Mouse (Mus musculus) neural tube, embryonic 14.5 days (tissue): ENCODE measurements around the gene Fads3. TPM values are rescaled to one million over a fixed set of nuclear protein-coding genes. Genes with fewer than 3 reads are reported as not detected.

Source experiments
- ATAC-seq: fragments of 200-750 bp; cut with Nextera tagmentation; 2 replicates; pipeline ENCODE4 v1.8.0; 2017; ENCODE audit warnings: low read depth, mild to moderate bottlenecking, moderate TSS enrichment, moderate library complexity
- H3K27ac ChIP-seq: fragments of 300-500 bp; sonication (generic); 2 replicates; pipeline ENCODE4 v1.5.1; 2014; ENCODE audit warnings: low read depth, mild to moderate bottlenecking, control low read depth, low read length, moderate library complexity, mixed read lengths
- H3K27me3 ChIP-seq: fragments of 300-500 bp; sonication (generic); 2 replicates; pipeline ENCODE4 v1.6.1; 2014; ENCODE audit warnings: low read length; ENCODE audit not compliant: control insufficient read depth, insufficient read depth
- H3K36me3 ChIP-seq: fragments of 300-500 bp; sonication (generic); 2 replicates; pipeline ENCODE4 v1.6.1; 2014; ENCODE audit warnings: low read length, mixed read lengths; ENCODE audit not compliant: control insufficient read depth, insufficient read depth
- H3K4me1 ChIP-seq: fragments of 300-500 bp; sonication (generic); 2 replicates; pipeline ENCODE4 v1.6.1; 2014; ENCODE audit warnings: low read length; ENCODE audit not compliant: control insufficient read depth, insufficient read depth
- H3K4me2 ChIP-seq: fragments of 300-500 bp; sonication (generic); 2 replicates; pipeline ENCODE4 v1.6.1; 2014; ENCODE audit warnings: mild to moderate bottlenecking, low read depth, low read length, control low read depth
- H3K4me3 ChIP-seq: fragments of 300-500 bp; sonication (generic); 2 replicates; pipeline ENCODE4 v1.5.1; 2014; ENCODE audit warnings: low read depth, low read length, control low read depth, mixed read lengths
- H3K9ac ChIP-seq: fragments of 300-500 bp; sonication (generic); replicated peaks from 2 replicates; pipeline ENCODE4 v1.6.1; 2014; ENCODE audit warnings: low read depth, mild to moderate bottlenecking, control low read depth, low read length, mixed read lengths
- H3K9me3 ChIP-seq: fragments of 300-500 bp; sonication (generic); 2 replicates; pipeline ENCODE4 v1.6.1; 2016; ENCODE audit warnings: low read length; ENCODE audit not compliant: control insufficient read depth
- WGBS: fragments of 180-500 bp; shearing (Covaris S2); extraction: QIAGEN DNeasy Blood & Tissue Kit; methylation state at CpG from one replicate; pipeline ENCODE4 v1.1.7; 2014; 5-methylcytosine and 5-hydroxymethylcytosine counted together
- polyA plus RNA-seq: library from polyadenylated mRNA; unstranded; fragments of >200 nt; fragmentation: Nextera tagmentation; extraction: Ambion mirVana; gene quantifications from 2 replicates; pipeline ENCODE4 v1.2.1, GENCODE M21; 2014

Gene Fads3
- polyA plus RNA-seq, 1 experiment from 2014 or later: 19.3 TPM

GRCm38 (mm10) chr19:10070186-10070980 lies 29.0 kb downstream of the Fads3 start:
- no peak for ATAC-seq
- Histone ChIP-seq H3K4me3 (no peak overlapping the region), H3K4me1 (no peaks in the 10 kb centered on the region), H3K36me3 (peaks cover 77% of the 10 kb centered on the region), H3K4me2 (no peak overlapping the region), H3K9me3 (no peaks in the 10 kb centered on the region), H3K27ac (no peak overlapping the region), H3K9ac (no peak overlapping the region), H3K27me3 (no peaks in the 10 kb centered on the region)
- 87% methylated on average over 8 of the region's 8 CpGs for whole genome bisulfite sequencing

- whole genome bisulfite sequencing: 74% methylated on average over 5 of the region's 5 CpGs
- no peak overlapping the region for H3K4me2 ChIP-seq
- no peaks in the 10 kb centered on the region for H3K27me3 ChIP-seq
- no peak overlapping the region for H3K9ac ChIP-seq
- ATAC-seq: peak; percentile 38; the same call in 1 of the 2 replicates
- H3K4me1 ChIP-seq: no peaks in the 10 kb centered on the region
- H3K36me3 ChIP-seq: peaks cover 78% of the 10 kb centered on the region
- H3K4me3 ChIP-seq: no peak overlapping the region
- no peaks in the 10 kb centered on the region for H3K9me3 ChIP-seq
- peak overlapping the region; percentile 49; the same call in 1 of the 2 replicates for H3K27ac ChIP-seq
These were observed 29.8 kb downstream of the Fads3 start for GRCm38 (mm10) chr19:10071166-10071565.

GRCm38 (mm10) chr19:10071892-10072291 lies 30.5 kb downstream of the Fads3 start:
- no peak overlapping the region for H3K9ac ChIP-seq
- no peak for ATAC-seq
- H3K4me1 ChIP-seq: no peaks in the 10 kb centered on the region
- H3K4me3 ChIP-seq: no peak overlapping the region
- no peaks in the 10 kb centered on the region for H3K27me3 ChIP-seq
- H3K9me3 ChIP-seq: no peaks in the 10 kb centered on the region
- 47% methylated on average over 4 of the region's 4 CpGs for WGBS
- peaks cover 77% of the 10 kb centered on the region for H3K36me3 ChIP-seq
- H3K4me2 ChIP-seq: no peak overlapping the region
- 0 out of 2 replicates have a peak overlapping the region, but pooled peaks have one; percentile 49 for H3K27ac ChIP-seq

GRCm38 (mm10) chr19:10073145-10073544 lies 31.8 kb downstream of the Fads3 start:
- no peak for ATAC-seq
- Histone ChIP-seq H3K4me3 (no peak overlapping the region), H3K4me2 (no peak overlapping the region), H3K4me1 (no peaks in the 10 kb centered on the region), H3K36me3 (peaks cover 67% of the 10 kb centered on the region), H3K9ac (no peak overlapping the region), H3K9me3 (no peaks in the 10 kb centered on the region), H3K27me3 (no peaks in the 10 kb centered on the region), H3K27ac (no peak overlapping the region)
- WGBS: 79% methylated on average over 5 of the region's 5 CpGs

GRCm38 (mm10) chr19:10078392-10078791 lies 37.0 kb downstream of the Fads3 start:
- H3K4me2 ChIP-seq: no peak overlapping the region
- no peaks in the 10 kb centered on the region for H3K9me3 ChIP-seq
- WGBS: 87% methylated on average over 6 of the region's 6 CpGs
- H3K4me3 ChIP-seq: no peak overlapping the region
- H3K4me1 ChIP-seq: no peaks in the 10 kb centered on the region
- H3K9ac ChIP-seq: no peak overlapping the region
- H3K27me3 ChIP-seq: no peaks in the 10 kb centered on the region
- ATAC-seq: no peak
- H3K36me3 ChIP-seq: peaks cover 76% of the 10 kb centered on the region
- no peak overlapping the region for H3K27ac ChIP-seq

- Histone ChIP-seq H3K4me2 (no peak overlapping the region), H3K36me3 (peaks cover 71% of the 10 kb centered on the region), H3K9me3 (no peaks in the 10 kb centered on the region), H3K9ac (no peak overlapping the region), H3K4me1 (no peaks in the 10 kb centered on the region), H3K27me3 (no peaks in the 10 kb centered on the region), H3K4me3 (no peak overlapping the region), H3K27ac (no peak overlapping the region)
- 96% methylated on average over 7 of the region's 7 CpGs for WGBS
- ATAC-seq: no peak
These were observed 39.0 kb downstream of the Fads3 start for GRCm38 (mm10) chr19:10080384-10080783.

GRCm38 (mm10) chr19:10082105-10082504 lies 40.7 kb downstream of the Fads3 start:
- Histone ChIP-seq H3K4me3 (no peak overlapping the region), H3K9me3 (no peaks in the 10 kb centered on the region), H3K36me3 (peaks cover 72% of the 10 kb centered on the region), H3K4me1 (no peaks in the 10 kb centered on the region), H3K4me2 (no peak overlapping the region), H3K27ac (no peak overlapping the region), H3K9ac (no peak overlapping the region), H3K27me3 (no peaks in the 10 kb centered on the region)
- WGBS: 78% methylated on average over 3 of the region's 3 CpGs
- no peak for ATAC-seq

- H3K4me1 ChIP-seq: no peaks in the 10 kb centered on the region
- no peaks in the 10 kb centered on the region for H3K27me3 ChIP-seq
- ATAC-seq: no peak
- no peak overlapping the region for H3K27ac ChIP-seq
- 89% methylated on average over 9 of the region's 9 CpGs for WGBS
- peaks cover 86% of the 10 kb centered on the region for H3K36me3 ChIP-seq
- H3K4me3 ChIP-seq: no peak overlapping the region
- no peak overlapping the region for H3K4me2 ChIP-seq
- H3K9me3 ChIP-seq: no peaks in the 10 kb centered on the region
- H3K9ac ChIP-seq: no peak overlapping the region
These were observed 44.1 kb downstream of the Fads3 start for GRCm38 (mm10) chr19:10085454-10085853.

- ATAC-seq: no peak
- H3K4me1 ChIP-seq: no peaks in the 10 kb centered on the region
- no peak overlapping the region for H3K4me3 ChIP-seq
- no peak overlapping the region for H3K9ac ChIP-seq
- 90% methylated on average over 4 of the region's 4 CpGs for WGBS
- H3K27ac ChIP-seq: no peak overlapping the region
- H3K36me3 ChIP-seq: peaks cover 89% of the 10 kb centered on the region
- H3K27me3 ChIP-seq: no peaks in the 10 kb centered on the region
- H3K9me3 ChIP-seq: no peaks in the 10 kb centered on the region
- no peak overlapping the region for H3K4me2 ChIP-seq
These were observed 45.6 kb downstream of the Fads3 start for GRCm38 (mm10) chr19:10086976-10087375.
